In the genomic region with DNA sequence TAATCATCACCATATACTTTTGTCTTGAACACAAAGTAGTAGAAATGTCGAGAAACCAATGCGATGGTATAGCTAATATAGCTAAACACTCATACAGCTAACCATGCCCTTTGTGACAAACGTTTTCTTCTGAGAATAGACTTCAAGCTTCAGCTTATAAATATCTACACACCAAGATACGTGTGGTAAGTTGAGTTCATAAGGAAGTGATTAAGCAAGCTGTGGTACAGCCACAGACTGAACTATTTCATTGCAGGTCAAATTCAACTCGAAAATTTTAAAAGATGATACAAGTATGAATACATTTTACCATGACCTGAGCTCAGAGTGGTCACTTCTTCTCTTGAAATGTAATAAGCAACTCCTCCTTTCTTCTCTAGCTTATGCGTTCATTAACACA, we compare ENCODE assay signal across 27 mouse cellular contexts. TPM values are rescaled to one million over a fixed set of nuclear protein-coding genes. Genes with fewer than 3 reads are reported as not detected.
DNase-seq lines count a peak whose midpoint lies in the region; ATAC-seq lines count a peak whose summit lies in the region.
"Had no signal": no experiment of that assay in that cellular context is flagged by ENCODE, and none has a peak within 500 bp of the region (broad histone marks: within the 10 kb centered on the region; RNA-seq: fewer than 3 reads in every experiment).

No protein-coding gene starts in this region.

- H3K9me3 ChIP-seq in kidney, embryonic 14.5 days (ENCODE audit: control insufficient read depth, low read length) = no peaks in the 10 kb centered on the region
- no peaks in the 10 kb centered on the region for H3K9me3 ChIP-seq in limb, embryonic 10.5 days (replicated peaks)
- H3K9me3 ChIP-seq: embryonic facial prominence, embryonic 13.5 days; embryonic facial prominence, embryonic 15.5 days; forebrain, embryonic 13.5 days had no signal

- H3K36me3 ChIP-seq in kidney, embryonic 14.5 days (ENCODE audit: control insufficient read depth, insufficient read depth, low read length) = no peaks in the 10 kb centered on the region
- no peaks in the 10 kb centered on the region for H3K36me3 ChIP-seq in limb, embryonic 10.5 days
- H3K36me3 ChIP-seq: embryonic facial prominence, embryonic 13.5 days; embryonic facial prominence, embryonic 15.5 days; G1E had no signal

- no peaks in the 10 kb centered on the region for H3K27me3 ChIP-seq in kidney, embryonic 14.5 days (ENCODE audit: control insufficient read depth, insufficient read depth, low read length)
- H3K27me3 ChIP-seq in limb, embryonic 10.5 days (ENCODE audit: low read depth, poor library complexity, severe bottlenecking) = no peaks in the 10 kb centered on the region
- H3K27me3 ChIP-seq: embryonic facial prominence, embryonic 13.5 days; embryonic facial prominence, embryonic 15.5 days; forebrain, embryonic 13.5 days had no signal

- peak; percentile 46 for DNase-seq in 416B (ENCODE audit: low read depth)
- no peak for DNase-seq in limb, embryonic 10.5 days (ENCODE audit: low spot score)
- DNase-seq: adrenal gland, adult 8-10 months; adrenal gland, postnatal 14 days; adrenal gland, postnatal 36 days; cerebellum, adult 11-12 months; cerebellum, adult 2 months; cerebellum, adult 9-10 months; cerebellum, postnatal 10 days; cerebellum, postnatal 25 days; embryo, embryonic 11 days had no signal

- H3K9ac ChIP-seq in kidney, embryonic 14.5 days (ENCODE audit: low read depth, low read length) = no peak overlapping the region
- H3K9ac ChIP-seq: embryonic facial prominence, embryonic 13.5 days; embryonic facial prominence, embryonic 15.5 days; forebrain, embryonic 13.5 days had no signal

- H3K4me2 ChIP-seq in kidney, embryonic 14.5 days (replicated peaks; ENCODE audit: low read depth, low read length) = no peak overlapping the region
- H3K4me2 ChIP-seq: embryonic facial prominence, embryonic 13.5 days; embryonic facial prominence, embryonic 15.5 days; forebrain, embryonic 13.5 days had no signal

- no peak overlapping the region for H3K4me3 ChIP-seq in kidney, embryonic 14.5 days (ENCODE audit: low read length)
- H3K4me3 ChIP-seq in limb, embryonic 10.5 days = no peak overlapping the region
- H3K4me3 ChIP-seq: embryonic facial prominence, embryonic 13.5 days; embryonic facial prominence, embryonic 15.5 days; erythroblast, embryonic 14.5 days; forebrain, embryonic 13.5 days had no signal

- ATAC-seq in common myeloid progenitor, adult 5-6 weeks (replicated peaks; ENCODE audit: low read depth, poor library complexity, severe bottlenecking) = peak; percentile 65; the same call in 1 of the 2 replicates
- 0 out of 2 replicates have a peak, but pooled peaks have one; percentile 51 for ATAC-seq in megakaryocyte, adult 5-6 weeks (ENCODE audit: poor library complexity, severe bottlenecking)
- no peak for ATAC-seq in kidney, embryonic 14.5 days (ENCODE audit: low FRiP score, low TSS enrichment)
- no peak for ATAC-seq in erythroid progenitor cell, adult 5-6 weeks (replicated peaks; ENCODE audit: low FRiP score, poor library complexity, severe bottlenecking)
- ATAC-seq: activated CD4-positive, CD25-positive, alpha-beta regulatory T cell, adult 4 months; forebrain, embryonic 13.5 days; forebrain, embryonic 16.5 days; Patski had no signal

- 89% methylated on average over 6 of the region's 6 CpGs for WGBS in kidney, embryonic 14.5 days
- 78% methylated on average over 6 of the region's 6 CpGs for WGBS in limb, embryonic 10.5 days

- no peaks in the 10 kb centered on the region for H3K4me1 ChIP-seq in kidney, embryonic 14.5 days (ENCODE audit: control insufficient read depth, insufficient read depth, low read length)
- no peaks in the 10 kb centered on the region for H3K4me1 ChIP-seq in limb, embryonic 10.5 days
- H3K4me1 ChIP-seq: embryonic facial prominence, embryonic 13.5 days; embryonic facial prominence, embryonic 15.5 days; forebrain, embryonic 13.5 days had no signal

- H3K27ac ChIP-seq in kidney, embryonic 14.5 days (ENCODE audit: low read depth, low read length) = no peak overlapping the region
- no peak overlapping the region for H3K27ac ChIP-seq in limb, embryonic 10.5 days
- H3K27ac ChIP-seq: embryonic facial prominence, embryonic 13.5 days; embryonic facial prominence, embryonic 15.5 days; forebrain, embryonic 13.5 days had no signal

RNA-seq across cellular contexts. Expression of gene A730009L09Rik, which starts 37.0 kb away (rescaled TPM):
- not detected in 2 replicates for total RNA-seq in common myeloid progenitor, adult 5-6 weeks (2017)
- not detected in 2 replicates for total RNA-seq in megakaryocyte, adult 5-6 weeks (2015)
- not detected in 2 replicates for total RNA-seq in megakaryocyte, adult 5-6 weeks (2017)
- polyA plus RNA-seq in kidney, embryonic 14.5 days (2014; fragmentation: Nextera tagmentation; extraction: Ambion mirVana) = not detected in 2 replicates
- not detected in 2 replicates for total RNA-seq in erythroid progenitor cell, adult 5-6 weeks (2015; ENCODE audit: low replicate concordance)
- not detected in 2 replicates for total RNA-seq in erythroid progenitor cell, adult 5-6 weeks (2017; ENCODE audit: low replicate concordance)
- polyA plus RNA-seq in limb, embryonic 10.5 days (2016; fragmentation: Nextera tagmentation; extraction: Ambion mirVana) = not detected in 2 replicates
- total RNA-seq: adrenal gland, adult 18-20 months; adrenal gland, adult 8-10 months; adrenal gland, postnatal 14 days; adrenal gland, postnatal 36 days had no signal
- polyA plus RNA-seq: activated CD4-positive, CD25-positive, alpha-beta regulatory T cell, adult 4 months; C2C12; embryonic facial prominence, embryonic 11.5 days; embryonic facial prominence, embryonic 13.5 days; embryonic facial prominence, embryonic 15.5 days; erythroblast, embryonic 14.5 days; forebrain, embryonic 11.5 days; forebrain, embryonic 13.5 days; forebrain, embryonic 16.5 days; G1E; Patski had no signal

Comparison
In these comparisons a context has a peak if more than half of its experiments do, and no peak if none do; other contexts are left out.
1. ATAC-seq: peak in common myeloid progenitor, adult 5-6 weeks (single experiment) and megakaryocyte, adult 5-6 weeks (single experiment); none in kidney, embryonic 14.5 days (single experiment) and erythroid progenitor cell, adult 5-6 weeks (single experiment).